Mouse (Mus musculus) stomach, postnatal 0 days (tissue): ENCODE data around the gene Cdc34.

Experiments
- CTCF ChIP-seq: IDR thresholded peaks from 2 replicates; pipeline ENCODE4 v1.5.1; 2016; ENCODE audit warnings: antibody characterized with exemption, low read depth, mild to moderate bottlenecking, moderate library complexity
- EP300 ChIP-seq: optimal IDR thresholded peaks from 2 replicates; pipeline ENCODE3; 2016; ENCODE audit warnings: antibody characterized with exemption

- TF ChIP-seq CTCF: no peak
- TF ChIP-seq EP300: no peak
Measured at GRCm38 (mm10) chr10:79654946-79655395, 27.0 kb upstream of the Cdc34 start.
